Mouse (Mus musculus) splenic B cell, adult 2 months (primary cell): Measurements from ENCODE around the gene Creg1.
A peak's percentile ranks its signal among the peaks of the same experiment; 100 is the strongest.

Experiments used
- DNase-seq: peaks from one replicate; pipeline ENCODE4 v3.0.0-alpha.2; 2011; ENCODE audit warnings: low read depth, low spot score
- H3K27me3 ChIP-seq: 2 replicates; pipeline ENCODE4 v1.6.1; 2012; ENCODE audit warnings: mild to moderate bottlenecking, low read length, moderate library complexity, mixed read lengths; ENCODE audit not compliant: control insufficient read depth, poor library complexity, insufficient read depth, severe bottlenecking
- H3K36me3 ChIP-seq: 2 replicates; pipeline ENCODE4 v1.6.1; 2012; ENCODE audit warnings: mild to moderate bottlenecking, low read length, moderate library complexity, mixed read lengths; ENCODE audit not compliant: control insufficient read depth, poor library complexity, insufficient read depth, severe bottlenecking

Creg1 gene

DNA sequence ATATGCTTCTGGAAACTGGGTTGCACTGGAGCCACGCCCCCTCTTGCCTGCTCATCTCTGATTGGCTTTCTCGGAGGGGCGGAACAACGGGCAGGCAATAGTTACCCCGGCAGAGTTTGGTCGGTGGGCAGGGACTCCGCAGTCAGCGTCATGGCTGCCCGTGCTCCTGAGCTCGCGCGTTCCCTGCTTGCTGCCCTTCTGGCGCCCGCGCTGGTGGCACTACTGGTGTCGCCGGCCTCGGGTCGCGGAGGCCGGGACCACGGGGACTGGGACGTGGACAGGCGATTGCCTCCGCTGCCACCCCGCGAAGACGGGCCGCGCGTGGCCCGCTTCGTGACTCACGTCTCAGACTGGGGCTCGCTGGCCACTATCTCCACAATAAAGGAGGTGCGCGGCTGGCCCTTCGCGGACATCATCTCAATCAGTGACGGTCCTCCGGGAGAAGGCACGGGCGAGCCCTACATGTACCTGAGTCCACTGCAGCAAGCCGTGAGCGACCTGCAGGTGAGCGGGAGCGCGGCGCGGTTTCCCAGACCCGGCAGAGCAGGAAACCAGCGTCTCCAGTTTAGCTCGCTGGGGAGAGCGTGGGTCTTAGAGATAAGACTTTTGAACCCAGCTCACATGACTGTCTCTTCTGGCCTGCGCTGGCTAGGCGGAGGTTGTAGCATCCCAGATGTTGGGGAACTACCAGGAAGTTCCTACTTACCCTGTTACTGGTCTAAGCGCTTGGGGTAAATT is at the start of gene Creg1:
Creg1 (plus strand) TSS at position 112 of the 738 bp plus-strand sequence.
- no peaks in the 10 kb centered on the region for H3K36me3 ChIP-seq
- H3K27me3 ChIP-seq = no peaks in the 10 kb centered on the region
- DNase-seq = peak; percentile 94

DNA sequence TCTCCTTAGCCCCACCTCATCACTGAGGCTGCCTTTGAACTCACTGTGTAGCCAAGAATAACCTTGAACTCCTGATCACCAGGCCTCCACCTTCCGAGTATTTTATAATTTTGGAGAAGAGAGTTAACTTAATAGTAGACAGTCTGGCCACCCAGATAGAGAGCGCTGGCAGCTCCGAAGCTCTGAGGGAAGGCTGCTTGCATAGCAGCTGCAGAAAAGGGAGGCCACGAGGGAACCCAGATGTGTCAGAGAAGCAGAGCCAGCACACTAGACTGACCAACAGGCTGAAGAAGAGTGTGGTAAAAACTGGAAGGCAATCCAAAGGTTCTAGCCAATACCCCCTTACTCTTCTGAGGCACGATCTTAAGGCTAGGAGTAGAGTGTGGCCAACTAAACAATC is 49.7 kb upstream of the Creg1 start:
- Histone ChIP-seq H3K27me3 (no peaks in the 10 kb centered on the region), H3K36me3 (no peaks in the 10 kb centered on the region)
- no peak for DNase-seq

DNA sequence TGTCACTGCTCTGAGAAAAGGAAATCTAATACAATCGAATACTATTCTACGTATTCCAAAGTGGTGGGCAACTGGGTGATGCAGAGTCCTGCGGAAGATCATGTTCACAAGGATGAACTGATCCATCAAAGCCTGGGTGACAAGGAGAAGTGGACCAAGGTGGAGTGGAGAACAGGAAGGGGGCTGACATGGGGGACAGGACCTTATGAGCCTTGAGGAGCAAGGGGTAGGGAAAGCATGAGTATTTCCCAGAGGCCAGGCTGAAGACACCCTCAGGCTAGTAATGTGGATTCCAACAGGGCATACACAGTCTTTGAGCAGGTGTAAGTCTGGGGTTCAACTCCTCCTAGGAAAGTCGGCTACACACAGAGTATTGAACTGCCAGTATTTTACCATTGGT is 47.1 kb upstream of the Creg1 start:
- no peaks in the 10 kb centered on the region for H3K27me3 ChIP-seq
- no peaks in the 10 kb centered on the region for H3K36me3 ChIP-seq
- no peak for DNase-seq

DNA sequence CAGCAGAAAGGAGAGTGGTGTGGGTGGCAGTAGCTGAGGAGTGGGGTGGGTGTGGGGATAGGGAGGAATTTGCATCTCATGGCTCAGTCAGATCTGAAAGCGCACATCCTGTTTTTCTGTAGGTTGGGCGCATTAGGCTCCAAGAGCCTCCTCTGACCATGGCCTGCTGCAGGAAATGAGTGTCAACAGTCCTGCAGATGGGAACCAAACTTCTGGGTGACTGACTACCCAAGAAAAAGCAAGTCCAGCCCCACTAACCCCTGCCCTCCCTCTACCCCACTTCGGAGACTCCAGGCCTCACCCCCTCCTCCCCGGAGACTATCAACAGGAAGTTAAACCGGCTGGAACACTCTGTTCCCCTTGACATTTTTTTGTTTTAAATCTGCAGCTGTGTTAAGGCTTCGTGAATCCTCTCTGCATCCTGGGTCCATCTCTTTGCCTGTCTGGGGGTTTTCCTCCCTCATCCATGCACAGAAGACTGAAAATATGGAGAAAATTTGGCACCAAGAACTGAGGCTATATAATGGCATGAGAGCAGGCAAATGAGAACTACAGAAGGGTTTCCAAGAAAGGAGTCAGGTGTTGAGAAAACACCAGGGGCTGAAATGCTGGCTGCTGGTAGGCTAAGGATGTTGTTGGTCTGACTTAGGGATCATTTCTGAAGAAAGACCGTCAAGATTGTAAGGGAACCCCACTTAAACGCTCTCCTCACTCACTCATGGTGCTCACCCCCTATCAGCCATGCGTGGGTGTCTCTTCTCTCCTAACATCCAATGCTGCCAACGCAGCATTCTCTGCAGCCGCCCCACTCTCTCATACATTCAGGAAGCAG is 45.6 kb upstream of the Creg1 start:
- no peaks in the 10 kb centered on the region for H3K36me3 ChIP-seq
- H3K27me3 ChIP-seq = no peaks in the 10 kb centered on the region
- peak; percentile 67 for DNase-seq

DNA sequence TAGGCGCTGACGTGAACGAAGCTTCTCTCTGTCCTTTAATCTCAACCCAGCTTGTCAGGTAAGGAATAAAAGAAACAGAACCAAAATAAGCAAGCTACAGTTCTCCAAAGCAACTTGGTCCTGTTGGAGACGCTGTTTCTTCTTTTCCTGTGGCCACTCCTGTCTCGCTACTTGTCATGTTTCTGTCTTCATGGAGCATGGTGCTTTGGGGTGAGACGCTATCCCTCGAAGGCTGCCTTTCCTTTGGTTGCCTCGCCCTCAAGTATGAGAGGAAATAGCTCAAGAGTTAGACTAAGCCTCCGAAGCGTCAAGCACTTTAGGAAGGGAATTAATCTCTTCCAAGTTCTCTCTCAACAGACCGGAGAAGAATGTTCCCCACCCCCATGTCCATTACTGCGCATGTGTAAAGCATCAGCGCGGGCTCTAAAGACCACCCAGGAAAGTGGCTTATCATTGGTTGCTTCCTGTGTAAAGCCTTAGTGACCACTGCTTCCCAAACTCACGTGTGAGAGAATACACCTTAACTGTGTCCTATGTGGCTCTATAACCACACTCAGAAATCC is 44.9 kb upstream of the Creg1 start:
- DNase-seq = no peak
- no peaks in the 10 kb centered on the region for H3K36me3 ChIP-seq
- no peaks in the 10 kb centered on the region for H3K27me3 ChIP-seq

DNA sequence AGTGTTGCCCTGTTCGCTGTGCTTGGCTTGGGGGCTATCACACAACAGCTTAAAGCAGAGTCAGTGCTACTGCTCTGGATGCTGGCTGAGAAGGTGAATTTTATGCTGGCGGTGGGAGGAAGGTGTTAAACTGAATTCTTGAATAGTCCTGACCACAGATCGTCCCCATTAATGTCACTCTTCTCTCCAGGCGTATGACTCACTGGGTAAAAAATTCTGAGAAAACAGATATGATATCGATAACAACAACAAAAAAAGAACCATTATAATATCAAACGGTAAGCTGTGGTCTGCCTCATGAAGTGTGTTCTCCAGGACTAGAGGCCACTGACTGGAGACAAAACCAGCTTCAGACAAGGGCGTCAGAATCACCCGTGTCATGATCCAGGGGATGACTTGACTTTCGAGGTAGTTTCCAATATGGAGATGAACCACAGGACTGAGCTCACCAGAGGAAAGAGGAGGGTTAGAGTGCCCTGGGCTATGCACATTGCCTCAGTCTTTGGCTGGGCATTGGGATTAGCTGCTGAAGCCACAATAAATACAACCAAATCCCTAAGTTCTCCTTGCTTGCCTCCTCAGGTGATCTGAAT is 40.9 kb upstream of the Creg1 start:
- Histone ChIP-seq H3K27me3 (no peaks in the 10 kb centered on the region), H3K36me3 (no peaks in the 10 kb centered on the region)
- no peak for DNase-seq

DNA sequence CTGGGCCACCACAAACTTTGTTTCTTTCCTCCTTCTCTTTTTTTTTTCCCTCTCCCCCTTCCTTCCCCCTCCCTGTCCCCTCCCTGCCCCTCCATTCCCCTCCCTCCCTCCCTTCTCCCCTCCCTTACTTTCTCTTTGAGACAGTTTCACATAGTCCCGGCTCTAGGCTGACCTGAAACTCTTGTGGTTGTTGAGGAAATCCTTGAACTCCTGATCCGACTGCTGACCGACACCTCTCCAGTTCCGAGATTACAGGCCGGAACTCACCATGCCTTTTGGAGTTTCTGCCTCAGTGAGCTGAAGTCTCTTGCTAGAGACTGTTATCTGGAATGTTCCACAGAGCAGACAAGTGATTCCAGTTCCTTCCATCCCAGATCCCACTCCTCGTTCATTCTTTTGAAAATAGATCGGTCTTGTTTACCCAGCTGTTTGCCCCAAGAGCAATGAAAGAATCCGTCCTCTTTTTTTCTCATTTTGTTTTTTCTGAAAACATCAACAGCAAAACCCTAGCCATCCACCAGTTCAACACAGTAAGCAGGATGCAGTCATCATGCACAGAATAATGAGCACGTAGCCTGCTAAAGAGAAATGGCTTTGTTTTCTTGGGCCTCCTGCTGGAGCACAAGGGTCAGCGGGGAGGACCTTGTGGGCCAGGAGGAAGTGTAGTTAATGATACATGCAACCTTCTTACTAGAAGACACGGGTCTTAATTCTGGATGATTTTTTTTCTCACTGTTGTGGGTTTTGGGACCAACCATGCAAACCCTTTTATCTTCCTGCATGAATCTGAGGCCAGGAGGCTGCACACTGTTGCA is 39.1 kb upstream of the Creg1 start:
- peak; percentile 28 for DNase-seq
- H3K27me3 ChIP-seq = no peaks in the 10 kb centered on the region
- H3K36me3 ChIP-seq = no peaks in the 10 kb centered on the region

DNA sequence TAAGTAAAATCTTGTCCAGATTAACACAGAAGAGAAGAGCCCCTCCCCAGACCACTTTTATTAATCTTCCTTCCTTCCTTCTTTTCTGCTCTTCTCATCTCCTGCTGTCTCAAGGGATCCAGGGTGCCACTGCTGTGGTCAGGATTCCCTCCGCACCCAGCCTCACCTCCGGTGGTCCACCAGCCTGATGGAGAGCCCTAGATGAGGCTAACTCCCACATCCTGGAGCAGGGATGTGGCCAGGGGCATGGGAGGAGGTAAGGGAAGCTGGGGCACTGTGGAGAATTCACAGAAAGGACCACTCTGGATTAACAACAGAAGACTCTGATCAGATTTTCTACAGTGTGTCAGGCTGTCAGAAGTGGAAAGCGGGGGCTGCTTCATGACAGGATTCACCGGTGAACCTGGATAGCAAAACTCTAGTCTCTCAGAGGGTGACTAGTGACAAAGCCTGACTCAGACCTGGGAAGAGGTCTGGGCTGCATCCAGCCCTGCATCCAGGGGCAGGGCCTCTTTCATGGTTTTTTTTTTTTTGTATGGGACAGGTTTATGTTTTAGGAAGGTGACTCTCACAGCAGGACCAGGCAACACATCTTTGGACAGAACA is 38.4 kb upstream of the Creg1 start:
- H3K36me3 ChIP-seq = no peaks in the 10 kb centered on the region
- DNase-seq = no peak
- no peaks in the 10 kb centered on the region for H3K27me3 ChIP-seq

DNA sequence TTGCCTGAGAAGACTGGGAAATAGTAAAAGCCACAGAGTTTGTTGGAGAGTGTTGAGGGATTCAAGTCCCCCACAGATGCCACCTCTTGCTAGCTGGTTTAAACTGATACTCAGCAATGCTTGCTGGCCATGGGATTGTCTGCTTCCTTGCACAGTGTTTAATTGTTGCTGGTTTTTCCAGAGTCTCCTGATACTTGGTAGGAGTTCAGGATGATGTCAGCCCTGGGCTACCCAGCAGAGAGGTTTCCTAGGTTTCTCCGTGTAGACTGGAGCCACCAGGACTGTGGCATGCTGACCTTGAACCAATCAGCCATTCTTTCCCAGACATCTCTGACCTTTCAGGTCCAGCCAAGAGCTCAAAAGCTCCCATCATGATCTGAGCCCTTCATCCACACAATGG is 36.6 kb upstream of the Creg1 start:
- no peak for DNase-seq
- no peaks in the 10 kb centered on the region for H3K36me3 ChIP-seq
- no peaks in the 10 kb centered on the region for H3K27me3 ChIP-seq

DNA sequence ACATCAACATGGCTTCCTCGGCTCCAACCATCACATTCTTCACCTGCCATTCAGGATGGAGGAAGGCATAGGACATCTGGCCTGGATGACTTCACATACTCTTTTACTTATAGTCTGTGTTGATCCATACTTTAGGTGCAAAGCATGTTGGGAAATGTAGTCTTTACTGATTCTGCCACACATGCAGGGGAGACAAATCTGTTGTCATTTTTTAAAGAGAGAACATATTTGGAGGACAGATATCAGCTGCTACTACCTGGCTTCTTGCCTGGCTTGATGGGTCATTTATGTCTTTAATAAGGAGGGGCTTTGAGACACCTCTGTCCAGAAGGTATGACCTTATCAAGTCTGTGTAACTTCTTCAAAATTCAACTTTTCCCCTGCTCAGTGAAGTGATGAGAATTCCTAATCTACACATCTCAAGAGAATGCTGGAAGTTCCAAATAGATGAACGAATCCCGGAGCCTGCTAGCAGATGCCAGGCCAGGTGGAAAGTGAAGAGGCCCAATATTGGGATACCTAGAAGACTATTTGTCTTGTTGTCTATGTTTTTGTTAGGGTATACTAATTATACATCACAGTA is 35.4 kb upstream of the Creg1 start:
- H3K36me3 ChIP-seq = no peaks in the 10 kb centered on the region
- H3K27me3 ChIP-seq = no peaks in the 10 kb centered on the region
- DNase-seq = no peak

DNA sequence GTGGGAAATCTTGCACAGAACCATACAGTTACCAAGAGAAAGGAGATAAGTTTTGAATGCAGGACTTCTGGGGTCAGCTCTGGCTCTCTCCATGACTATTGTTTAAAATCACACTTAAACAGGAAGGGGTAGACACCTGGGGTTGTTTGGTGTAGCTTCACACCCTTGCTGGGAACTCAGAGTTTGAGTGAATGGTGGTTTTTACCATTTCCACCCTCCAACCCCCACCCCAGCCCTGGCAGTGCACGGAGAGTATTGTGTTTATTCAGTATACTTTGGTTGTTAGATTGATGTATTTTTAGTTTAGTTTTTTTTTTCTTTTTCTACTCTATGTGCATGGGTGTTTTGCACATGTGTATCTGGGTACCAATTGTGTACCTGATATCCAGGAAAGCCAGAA is 33.4 kb upstream of the Creg1 start:
- DNase-seq = no peak
- H3K36me3 ChIP-seq = no peaks in the 10 kb centered on the region
- H3K27me3 ChIP-seq = no peaks in the 10 kb centered on the region

DNA sequence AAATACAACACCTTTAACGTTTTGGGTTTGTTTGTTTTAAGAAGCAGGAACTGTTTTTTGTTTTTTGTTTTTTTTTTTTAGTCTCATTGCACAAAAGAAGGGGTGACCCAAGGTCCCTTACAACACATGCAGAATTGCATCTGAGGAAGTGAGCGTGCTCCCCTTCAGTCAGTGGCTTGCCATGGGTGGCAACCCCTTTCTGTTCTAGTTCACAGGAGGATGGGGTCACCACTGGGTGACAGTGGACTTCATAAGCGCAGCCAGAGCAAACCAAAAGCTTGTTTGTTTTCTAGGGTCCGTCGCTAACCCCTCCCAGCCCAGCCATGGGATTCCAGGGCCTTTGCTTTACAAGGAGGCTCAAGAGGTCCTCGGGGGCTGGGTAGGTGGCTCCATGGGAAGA is 32.0 kb upstream of the Creg1 start:
- no peaks in the 10 kb centered on the region for H3K36me3 ChIP-seq
- H3K27me3 ChIP-seq = no peaks in the 10 kb centered on the region
- DNase-seq = no peak

DNA sequence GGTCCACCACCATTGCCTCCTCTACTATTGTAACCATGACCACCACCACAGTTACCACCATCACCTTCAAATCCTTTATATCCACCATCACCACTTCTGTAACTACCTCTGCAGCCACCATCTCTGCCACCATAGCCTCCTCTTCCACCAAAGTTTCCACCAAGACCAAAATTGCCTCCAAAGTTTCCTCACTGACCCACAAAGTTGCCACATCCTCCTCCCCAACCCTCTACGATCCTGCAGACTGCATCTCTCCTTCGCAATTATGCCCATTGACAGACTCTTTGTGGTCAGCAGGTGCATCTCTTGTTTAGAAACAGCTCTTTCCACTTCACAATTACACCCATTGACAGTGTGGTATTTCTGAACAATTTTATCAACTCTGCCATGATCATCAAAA is 28.7 kb upstream of the Creg1 start:
- Histone ChIP-seq H3K36me3 (no peaks in the 10 kb centered on the region), H3K27me3 (no peaks in the 10 kb centered on the region)
- DNase-seq = no peak
